Mouse (Mus musculus): ENCODE measurements around the gene Ubald2.

- TF ChIP-seq CTCF (IDR thresholded peaks at IDR 0.05; ENCODE audit: extremely low read depth, insufficient read length, insufficient replicate concordance, low read depth, low read length) (no peak), POLR2A (IDR thresholded peaks at IDR 0.05; ENCODE audit: low read depth, low read length) (no peak)
Observed at GRCm38 (mm10) chr11:116432593-116433355, 1.1 kb upstream of the Ubald2 start.
